Mouse (Mus musculus): ENCODE measurements at regions not wholly inside any gene's neighbourhood (a gene's known extent, or its start where the extent isn't known, plus 50 kb on each side); places are given as distances from the start of the nearest gene placed in this dataset.

- TF ChIP-seq HCFC1 (IDR thresholded peaks at IDR 0.05; ENCODE audit: borderline replicate concordance, insufficient read depth, low read length) (no peak), ZNF384 (IDR thresholded peaks at IDR 0.05; ENCODE audit: low read depth, low read length) (no peak), ZC3H11A (IDR thresholded peaks at IDR 0.05; ENCODE audit: borderline replicate concordance, low read depth, low read length) (no peak)
Measured at GRCm38 (mm10) chr12:112331061-112331460, 158.2 kb upstream of the A530016L24Rik start.

Data from ES-E14 (cell line).